Mouse (Mus musculus) embryonic facial prominence, embryonic 12.5 days (tissue): ENCODE results near the gene Galnt14. TPM values are rescaled to one million over a fixed set of nuclear protein-coding genes. Genes with fewer than 3 reads are reported as not detected.

Experiments
- ATAC-seq: fragments of 200-750 bp; cut with Nextera tagmentation; 2 replicates; pipeline ENCODE4 v1.8.0; 2017; ENCODE audit not compliant: insufficient number of reproducible peaks, insufficient read depth, low FRiP score, low TSS enrichment
- H3K27ac ChIP-seq: fragments of 300-500 bp; sonication (generic); 2 replicates; pipeline ENCODE4 v1.5.1; 2016; ENCODE audit warnings: mild to moderate bottlenecking
- H3K27me3 ChIP-seq: fragments of 300-500 bp; sonication (generic); 2 replicates; pipeline ENCODE4 v1.6.1; 2016; ENCODE audit warnings: mild to moderate bottlenecking, moderate library complexity
- H3K36me3 ChIP-seq: fragments of 300-500 bp; sonication (generic); 2 replicates; pipeline ENCODE4 v1.6.1; 2016; ENCODE audit warnings: mild to moderate bottlenecking
- H3K4me1 ChIP-seq: fragments of 300-500 bp; sonication (generic); 2 replicates; pipeline ENCODE4 v1.6.1; 2016
- H3K4me2 ChIP-seq: fragments of 300-500 bp; sonication (generic); replicated peaks from 2 replicates; pipeline ENCODE4 v1.6.1; 2016; ENCODE audit warnings: mild to moderate bottlenecking, moderate library complexity
- H3K4me3 ChIP-seq: fragments of 300-500 bp; sonication (generic); 2 replicates; pipeline ENCODE4 v1.5.1; 2016; ENCODE audit warnings: mild to moderate bottlenecking
- H3K9ac ChIP-seq: fragments of 300-500 bp; sonication (generic); 2 replicates; pipeline ENCODE4 v1.6.1; 2016; ENCODE audit warnings: mild to moderate bottlenecking, moderate library complexity
- H3K9me3 ChIP-seq: fragments of 300-500 bp; sonication (generic); 2 replicates; pipeline ENCODE4 v1.6.1; 2016; ENCODE audit warnings: mild to moderate bottlenecking, moderate library complexity
- WGBS: fragments of 180-500 bp; shearing (Covaris S2); methylation state at CpG from one replicate; pipeline ENCODE4 v1.1.7; 2016; 5-methylcytosine and 5-hydroxymethylcytosine counted together
- polyA plus RNA-seq: library from polyadenylated mRNA; unstranded; fragments of >200 nt; fragmentation: Nextera tagmentation; extraction: Ambion mirVana; gene quantifications from 2 replicates; pipeline ENCODE4 v1.2.1, GENCODE M21; 2016

Gene Galnt14
- polyA plus RNA-seq, 1 experiment from 2014 or later: 3.6 TPM

DNA sequence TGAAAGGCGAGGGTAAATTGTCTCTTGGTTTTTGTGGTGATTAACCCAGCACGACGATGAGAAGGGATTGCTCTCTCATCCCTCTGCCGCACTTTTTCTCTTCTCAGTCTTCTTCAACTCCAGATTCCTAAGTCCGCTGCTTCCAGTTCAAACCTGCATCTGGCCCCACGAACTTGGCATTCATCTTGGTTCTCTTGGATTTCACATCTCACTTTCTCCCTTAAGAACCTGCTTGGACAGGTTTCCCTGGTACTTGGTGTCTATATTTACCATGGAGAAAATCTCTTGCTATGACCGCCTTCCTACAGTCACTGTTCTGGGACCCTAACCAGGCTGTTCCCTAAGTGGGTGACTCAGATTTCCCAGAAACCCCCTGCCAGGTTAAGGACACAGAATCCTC lies 188.1 kb downstream of the Galnt14 start:
- no peak for ATAC-seq

DNA sequence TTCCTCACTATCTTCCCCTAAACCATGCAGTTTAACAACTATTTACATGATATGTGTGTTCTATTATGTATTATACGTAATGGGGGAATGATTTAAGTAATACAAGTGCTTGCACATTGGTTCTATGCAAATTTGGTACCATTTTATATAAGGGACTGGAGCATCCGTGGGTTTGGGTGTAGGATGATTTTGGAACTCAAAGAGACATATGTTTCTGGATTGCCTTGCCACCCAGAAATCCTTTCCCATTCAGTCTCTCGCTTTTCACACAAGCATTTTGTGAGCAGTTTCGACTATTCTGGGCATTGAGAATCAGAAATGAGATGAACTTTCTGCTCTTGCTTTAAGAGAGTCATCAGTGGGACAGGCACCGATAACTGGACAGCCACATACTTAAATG lies 190.9 kb downstream of the Galnt14 start:
- H3K27me3 ChIP-seq: no peaks in the 10 kb centered on the region; the same call in 1 of the 2 replicates
- H3K27ac ChIP-seq: no peak overlapping the region
- no peaks in the 10 kb centered on the region for H3K36me3 ChIP-seq
- no peak for ATAC-seq
- no peak overlapping the region for H3K4me2 ChIP-seq
- WGBS: 88% methylated on average over 5 of the region's 5 CpGs
- no peaks in the 10 kb centered on the region for H3K9me3 ChIP-seq
- no peak overlapping the region for H3K4me3 ChIP-seq
- no peaks in the 10 kb centered on the region for H3K4me1 ChIP-seq
- no peak overlapping the region for H3K9ac ChIP-seq

More for the DNA sequence above, 188.1 kb downstream of the Galnt14 start:
- Histone ChIP-seq H3K9ac (no peak overlapping the region), H3K4me1 (no peaks in the 10 kb centered on the region), H3K27me3 (no peaks in the 10 kb centered on the region; the same call in 1 of the 2 replicates), H3K4me2 (no peak overlapping the region), H3K9me3 (no peaks in the 10 kb centered on the region), H3K27ac (no peak overlapping the region), H3K36me3 (no peaks in the 10 kb centered on the region), H3K4me3 (no peak overlapping the region)
- WGBS: 86% methylated on average over 7 of the region's 7 CpGs

DNA sequence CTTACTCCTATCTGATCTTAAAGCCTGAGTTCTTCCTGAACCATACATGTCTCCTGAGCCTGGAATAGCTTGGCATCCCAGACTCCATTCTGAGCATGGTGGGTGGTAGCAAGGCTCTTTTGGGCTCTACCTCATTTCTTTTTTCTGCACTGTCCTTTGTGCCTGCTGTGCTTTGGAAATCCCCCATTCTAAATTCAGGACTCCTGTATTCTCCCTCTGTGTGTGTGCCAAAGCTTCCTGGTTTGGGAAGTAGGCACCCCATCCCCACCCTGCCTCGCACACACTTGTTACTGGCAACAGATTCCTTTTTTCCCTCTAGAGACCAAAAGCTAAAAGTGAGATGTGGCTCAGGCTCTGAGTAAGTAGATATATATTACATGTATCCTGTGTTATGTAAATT lies 191.9 kb downstream of the Galnt14 start:
- WGBS: 76% methylated on average over 1 of the region's 1 CpGs
- Histone ChIP-seq H3K27me3 (no peaks in the 10 kb centered on the region; the same call in 1 of the 2 replicates), H3K9ac (no peak overlapping the region), H3K4me2 (no peak overlapping the region), H3K9me3 (no peaks in the 10 kb centered on the region), H3K4me1 (no peaks in the 10 kb centered on the region), H3K36me3 (no peaks in the 10 kb centered on the region), H3K27ac (no peak overlapping the region), H3K4me3 (no peak overlapping the region)
- no peak for ATAC-seq

DNA sequence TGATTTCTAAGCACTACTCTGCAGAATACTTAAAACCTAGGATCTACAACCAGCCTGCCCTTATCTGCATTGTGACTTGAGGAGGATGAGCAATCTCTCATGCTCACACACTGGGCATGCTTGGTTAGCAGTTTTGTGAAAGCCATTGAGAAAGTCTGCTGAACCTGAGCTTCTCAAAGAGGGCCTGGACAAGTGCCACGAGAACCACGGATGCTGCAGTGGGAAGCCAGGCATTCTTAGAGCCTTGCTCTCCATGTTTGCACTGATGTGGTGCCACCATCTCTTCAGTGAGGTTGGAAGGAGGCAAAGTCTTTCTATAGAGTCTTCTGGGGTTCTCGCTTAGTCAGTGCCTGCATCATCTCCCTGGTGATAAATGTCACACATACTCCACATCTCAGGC lies 194.7 kb downstream of the Galnt14 start:
- Histone ChIP-seq H3K9ac (no peak overlapping the region), H3K27ac (no peak overlapping the region), H3K4me2 (no peak overlapping the region), H3K9me3 (no peaks in the 10 kb centered on the region), H3K4me3 (no peak overlapping the region), H3K4me1 (no peaks in the 10 kb centered on the region; the same call in 1 of the 2 replicates), H3K27me3 (no peaks in the 10 kb centered on the region; the same call in 1 of the 2 replicates), H3K36me3 (no peaks in the 10 kb centered on the region)
- ATAC-seq: no peak
- 89% methylated on average over 3 of the region's 3 CpGs for WGBS

DNA sequence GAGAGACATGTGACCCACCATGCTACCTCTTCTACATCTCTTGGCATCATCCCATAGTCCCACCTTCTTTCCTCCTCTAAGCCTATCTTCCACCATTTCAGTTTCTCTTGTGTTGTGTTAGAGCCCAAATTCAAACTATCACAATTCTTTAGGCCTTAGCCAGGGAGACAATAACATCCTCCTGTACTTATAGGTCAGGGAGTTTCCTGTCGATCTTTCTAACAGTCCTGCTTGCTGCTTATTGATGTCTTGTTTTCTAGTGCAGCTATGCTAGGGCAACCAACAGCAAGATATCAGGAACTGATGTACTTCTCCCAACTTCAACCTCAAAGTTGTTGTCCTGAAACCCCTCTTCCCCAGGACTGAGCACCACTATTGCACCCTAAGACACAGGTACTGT lies 195.4 kb downstream of the Galnt14 start:
- H3K9me3 ChIP-seq: no peaks in the 10 kb centered on the region
- H3K9ac ChIP-seq: no peak overlapping the region
- H3K4me1 ChIP-seq: no peaks in the 10 kb centered on the region; the same call in 1 of the 2 replicates
- H3K36me3 ChIP-seq: no peaks in the 10 kb centered on the region
- H3K4me2 ChIP-seq: no peak overlapping the region
- 83% methylated on average over 1 of the region's 1 CpGs for WGBS
- H3K27me3 ChIP-seq: no peaks in the 10 kb centered on the region; the same call in 1 of the 2 replicates
- no peak for ATAC-seq
- H3K4me3 ChIP-seq: no peak overlapping the region
- no peak overlapping the region for H3K27ac ChIP-seq

DNA sequence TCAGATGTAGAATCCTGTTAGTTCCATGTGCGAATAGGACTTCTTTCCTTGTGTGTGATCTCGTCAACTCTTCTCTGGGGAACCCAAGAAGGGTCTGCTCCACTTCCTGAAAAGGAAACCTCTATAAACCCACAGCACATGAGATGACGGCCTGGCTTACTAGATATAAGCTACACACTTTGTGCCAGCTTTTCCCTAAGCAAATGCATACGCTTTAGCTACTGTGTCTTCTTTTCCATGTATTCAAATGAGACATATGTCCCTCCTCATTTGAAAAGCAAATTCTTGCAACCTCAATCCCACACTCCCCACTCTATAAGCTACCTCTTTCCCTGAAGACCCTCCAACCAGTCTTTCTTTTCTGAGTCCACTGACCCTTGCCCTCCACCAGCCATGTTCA lies 196.0 kb downstream of the Galnt14 start:
- 85% methylated on average over 4 of the region's 4 CpGs for WGBS
- H3K27ac ChIP-seq: no peak overlapping the region
- H3K27me3 ChIP-seq: no peaks in the 10 kb centered on the region
- no peak overlapping the region for H3K4me2 ChIP-seq
- H3K4me1 ChIP-seq: no peaks in the 10 kb centered on the region; the same call in 1 of the 2 replicates
- no peak overlapping the region for H3K9ac ChIP-seq
- no peaks in the 10 kb centered on the region for H3K36me3 ChIP-seq
- no peak overlapping the region for H3K4me3 ChIP-seq
- ATAC-seq: no peak
- H3K9me3 ChIP-seq: no peaks in the 10 kb centered on the region

DNA sequence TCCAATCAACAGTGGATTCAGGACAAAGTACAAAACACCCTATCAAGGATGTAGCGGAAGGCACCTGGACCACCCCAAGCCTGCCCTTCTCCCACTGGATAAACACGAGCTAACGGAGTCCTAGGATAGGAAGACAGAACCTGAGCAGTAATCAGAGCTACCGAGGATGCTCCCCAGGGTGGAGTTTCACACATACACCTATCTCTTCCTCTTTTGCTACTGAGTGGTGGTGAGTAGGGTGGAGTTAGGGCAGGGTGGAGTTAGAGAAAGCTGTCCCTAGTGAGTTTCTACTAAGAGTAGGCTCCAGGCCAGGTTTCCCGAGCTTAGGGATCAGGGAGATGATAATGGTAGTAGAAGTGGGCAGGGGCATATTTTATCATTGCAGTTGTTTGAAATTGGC lies 197.4 kb downstream of the Galnt14 start:
- Histone ChIP-seq H3K4me3 (no peak overlapping the region), H3K4me1 (no peaks in the 10 kb centered on the region; the same call in 1 of the 2 replicates), H3K27me3 (no peaks in the 10 kb centered on the region), H3K4me2 (no peak overlapping the region), H3K36me3 (no peaks in the 10 kb centered on the region), H3K27ac (no peak overlapping the region), H3K9ac (no peak overlapping the region), H3K9me3 (no peaks in the 10 kb centered on the region)
- 84% methylated on average over 5 of the region's 5 CpGs for WGBS
- no peak for ATAC-seq

DNA sequence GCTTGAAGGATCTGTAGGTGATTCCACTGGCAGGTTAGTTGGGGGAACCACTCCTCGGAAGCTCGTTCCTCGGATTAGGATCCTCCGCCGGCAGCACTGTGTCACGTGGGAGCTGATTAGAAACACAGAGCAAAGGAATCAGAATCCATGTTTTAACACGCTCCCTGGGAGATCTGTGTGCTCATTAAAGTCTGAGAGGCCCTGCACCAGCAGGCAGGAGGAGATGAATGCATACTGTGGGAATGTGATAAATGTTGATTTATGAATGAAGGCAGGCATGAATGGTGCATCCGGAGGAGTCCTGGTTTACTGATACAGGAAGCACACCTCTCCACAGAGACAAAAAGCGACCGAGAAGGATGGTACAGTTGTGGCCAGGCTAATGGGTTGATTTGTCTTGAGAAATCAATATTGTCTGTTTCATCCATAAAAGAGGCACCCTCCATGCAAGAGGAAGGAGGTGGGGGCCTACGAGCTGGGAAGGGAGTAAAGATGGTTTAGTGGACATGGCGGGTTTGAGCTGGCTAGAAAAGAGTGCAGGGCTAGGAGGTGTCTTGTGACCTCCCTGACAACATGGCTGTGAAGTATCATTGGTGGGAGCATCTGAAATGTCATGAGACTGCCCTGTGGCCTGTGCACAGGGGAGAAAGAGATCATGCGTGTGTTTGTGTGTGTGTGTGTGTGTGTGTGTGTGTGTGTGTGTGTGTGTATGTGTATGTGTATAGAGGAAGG lies 202.3 kb downstream of the Galnt14 start:
- ATAC-seq: 0 out of 2 replicates have a peak, but pooled peaks have one; percentile 35
- no peak overlapping the region for H3K4me3 ChIP-seq
- H3K4me1 ChIP-seq: no peaks in the 10 kb centered on the region; the same call in 1 of the 2 replicates
- H3K4me2 ChIP-seq: no peak overlapping the region
- H3K9ac ChIP-seq: no peak overlapping the region
- H3K36me3 ChIP-seq: no peaks in the 10 kb centered on the region
- no peaks in the 10 kb centered on the region for H3K9me3 ChIP-seq
- WGBS: 82% methylated on average over 13 of the region's 13 CpGs
- no peak overlapping the region for H3K27ac ChIP-seq
- H3K27me3 ChIP-seq: no peaks in the 10 kb centered on the region

DNA sequence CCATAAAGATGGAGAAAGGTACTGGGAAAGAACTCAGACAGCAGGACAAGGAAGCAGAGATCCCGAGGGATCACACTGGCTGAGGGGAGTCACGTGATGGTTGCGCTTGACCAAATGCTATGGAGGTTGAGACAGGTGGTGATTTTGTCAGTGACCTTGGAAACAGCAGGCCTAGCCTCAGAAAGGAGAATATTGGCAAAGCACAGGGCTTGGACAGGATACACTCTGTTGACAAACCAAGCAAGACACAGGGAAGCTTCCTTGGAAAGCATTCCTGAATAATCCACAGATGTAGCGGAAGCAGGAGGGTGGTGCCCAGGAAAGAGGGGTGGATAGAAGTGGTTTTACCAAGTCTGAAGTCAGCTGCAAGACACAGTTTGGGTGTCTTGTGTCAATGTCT lies 206.1 kb downstream of the Galnt14 start:
- H3K4me3 ChIP-seq: no peak overlapping the region
- no peak overlapping the region for H3K9ac ChIP-seq
- no peaks in the 10 kb centered on the region for H3K36me3 ChIP-seq
- no peaks in the 10 kb centered on the region for H3K9me3 ChIP-seq
- H3K4me1 ChIP-seq: no peaks in the 10 kb centered on the region
- no peak for ATAC-seq
- 91% methylated on average over 4 of the region's 4 CpGs for WGBS
- H3K4me2 ChIP-seq: no peak overlapping the region
- no peaks in the 10 kb centered on the region for H3K27me3 ChIP-seq
- no peak overlapping the region for H3K27ac ChIP-seq

DNA sequence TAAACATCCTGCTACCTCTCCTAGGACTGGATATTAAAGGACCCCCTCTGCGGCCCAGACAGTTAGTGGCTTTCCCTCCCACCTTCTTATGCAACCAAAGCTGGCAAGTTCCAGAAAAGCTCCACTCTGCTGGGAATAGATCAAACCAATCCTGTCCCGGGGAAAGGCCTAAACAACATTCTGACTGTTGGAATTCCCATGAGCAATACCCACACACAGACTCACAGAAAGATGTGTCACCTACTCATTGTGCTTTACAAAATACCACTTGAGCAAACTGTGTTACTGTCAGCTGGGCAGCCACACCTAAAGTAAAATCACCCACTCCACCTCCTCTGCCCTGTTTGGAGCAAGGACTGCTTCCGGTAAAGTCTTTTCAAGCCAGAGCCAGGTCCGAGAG lies 207.6 kb downstream of the Galnt14 start:
- Histone ChIP-seq H3K4me3 (no peak overlapping the region), H3K9me3 (no peaks in the 10 kb centered on the region), H3K4me2 (no peak overlapping the region), H3K36me3 (no peaks in the 10 kb centered on the region), H3K27ac (no peak overlapping the region), H3K27me3 (no peaks in the 10 kb centered on the region), H3K9ac (no peak overlapping the region), H3K4me1 (no peaks in the 10 kb centered on the region)
- 80% methylated on average over 4 of the region's 4 CpGs for WGBS
- no peak for ATAC-seq

DNA sequence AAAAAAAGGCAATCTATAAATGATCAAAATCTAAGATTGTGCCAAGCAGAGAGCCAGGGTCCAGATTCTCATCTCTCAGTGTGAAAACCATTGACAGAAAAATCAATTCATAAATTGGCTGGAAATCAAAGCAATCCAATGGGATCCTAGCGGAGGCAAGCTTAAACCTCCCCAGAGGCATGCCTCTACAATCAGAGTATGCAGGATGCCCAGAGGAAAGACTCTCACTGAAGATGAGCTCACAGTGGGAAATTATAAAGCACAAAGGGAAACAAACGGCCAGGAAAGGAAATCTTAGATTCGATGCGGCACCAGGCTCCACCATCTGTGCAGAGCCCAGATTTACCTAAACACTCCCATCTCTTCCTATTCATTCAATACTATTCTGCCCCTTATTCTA lies 220.7 kb downstream of the Galnt14 start:
- H3K4me3 ChIP-seq: no peak overlapping the region
- H3K27ac ChIP-seq: no peak overlapping the region
- 81% methylated on average over 4 of the region's 4 CpGs for WGBS
- no peaks in the 10 kb centered on the region for H3K4me1 ChIP-seq
- no peak overlapping the region for H3K9ac ChIP-seq
- ATAC-seq: no peak
- no peaks in the 10 kb centered on the region for H3K36me3 ChIP-seq
- no peaks in the 10 kb centered on the region for H3K27me3 ChIP-seq
- no peaks in the 10 kb centered on the region for H3K9me3 ChIP-seq
- no peak overlapping the region for H3K4me2 ChIP-seq

DNA sequence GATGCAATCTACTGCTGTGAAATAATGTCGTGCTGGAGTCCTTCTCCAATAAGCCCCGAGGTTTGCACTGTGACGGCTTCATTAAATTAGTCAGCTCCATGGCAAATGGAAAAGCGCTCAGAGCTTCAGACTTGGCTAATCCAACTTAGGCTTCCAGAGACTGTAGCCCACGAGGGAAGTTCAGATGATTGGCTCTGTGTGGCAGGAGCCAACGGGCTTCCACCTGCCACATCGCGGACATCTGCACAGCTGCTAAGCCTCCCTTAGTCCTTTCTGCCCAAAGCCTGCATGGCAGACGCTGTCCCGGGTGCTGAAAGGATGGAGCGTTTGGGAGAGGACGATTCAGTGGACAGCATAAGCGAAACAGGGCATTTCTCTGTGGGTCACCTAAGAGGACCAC lies 222.5 kb downstream of the Galnt14 start:
- Histone ChIP-seq H3K4me2 (no peak overlapping the region), H3K27me3 (no peaks in the 10 kb centered on the region), H3K9me3 (no peaks in the 10 kb centered on the region), H3K36me3 (no peaks in the 10 kb centered on the region), H3K4me3 (no peak overlapping the region), H3K4me1 (no peaks in the 10 kb centered on the region), H3K9ac (no peak overlapping the region), H3K27ac (no peak overlapping the region)
- ATAC-seq: no peak
- WGBS: 26% methylated on average over 13 of the region's 13 CpGs
